Mouse (Mus musculus) liver, adult 2 months (tissue): ENCODE measurements at regions not wholly inside any gene's neighbourhood (a gene's known extent, or its start where the extent isn't known, plus 50 kb on each side); places are given as distances from the start of the nearest gene placed in this dataset.
"Not testable (repeated sequence)": the region's sequence is repeated elsewhere in the genome, so short reads cannot be mapped to it uniquely, and the experiment has no call there.

Experiments
- DNase-seq: peaks from one replicate; pipeline ENCODE4 v3.0.0-alpha.2; 2011; ENCODE audit warnings: low read depth, low spot score; ENCODE audit errors: extremely low read depth
- H3K27ac ChIP-seq: fragments of 200-500 bp; replicated peaks from 2 replicates; pipeline ENCODE4 v1.5.1; 2012; ENCODE audit warnings: low read depth, mild to moderate bottlenecking, control low read depth, inconsistent platforms, low read length; ENCODE audit not compliant: insufficient read depth
- H3K27me3 ChIP-seq: fragments of 200-500 bp; 2 replicates; pipeline ENCODE4 v1.6.1; 2012; ENCODE audit warnings: mild to moderate bottlenecking, moderate library complexity, low read length, inconsistent platforms; ENCODE audit not compliant: control insufficient read depth, insufficient read depth
- H3K36me3 ChIP-seq: fragments of 200-500 bp; 2 replicates; pipeline ENCODE4 v1.6.1; 2012; ENCODE audit warnings: low read length, inconsistent platforms; ENCODE audit not compliant: control insufficient read depth, insufficient read depth
- H3K4me1 ChIP-seq: fragments of 200-500 bp; 2 replicates; pipeline ENCODE4 v1.6.1; 2011; ENCODE audit warnings: low read length; ENCODE audit not compliant: control insufficient read depth, insufficient read depth
- H3K4me3 ChIP-seq: fragments of 200-500 bp; 2 replicates; pipeline ENCODE4 v1.5.1; 2011; ENCODE audit warnings: low read depth, mild to moderate bottlenecking, control low read depth, low read length, moderate library complexity; ENCODE audit not compliant: insufficient read depth
- H3K79me2 ChIP-seq: fragments of 200-500 bp; 2 replicates; pipeline ENCODE4 v1.6.1; 2012; ENCODE audit warnings: inconsistent platforms, mild to moderate bottlenecking, low read length, moderate library complexity; ENCODE audit not compliant: control insufficient read depth, insufficient read depth
- H3K9ac ChIP-seq: fragments of 200-500 bp; 2 replicates; pipeline ENCODE4 v1.6.1; 2012; ENCODE audit warnings: low read depth, mild to moderate bottlenecking, control low read depth, inconsistent platforms, low read length
- CTCF ChIP-seq: fragments of 200-500 bp; IDR thresholded peaks from 2 replicates; pipeline ENCODE4 v1.5.1; 2011; ENCODE audit warnings: low read depth, low read length, control low read depth
- POLR2A ChIP-seq: fragments of 200-500 bp; IDR thresholded peaks from 2 replicates; pipeline ENCODE4 v1.6.1; 2011; ENCODE audit warnings: low read length, control low read depth; ENCODE audit not compliant: insufficient read depth; ENCODE audit errors: extremely low read depth
- WGBS: fragments of 180-500 bp; shearing (Covaris S2); methylation state at CpG from one replicate; pipeline ENCODE4 v1.1.7; 2018; 5-methylcytosine and 5-hydroxymethylcytosine counted together

- WGBS = 62% methylated on average over 4 of the region's 4 CpGs
- Histone ChIP-seq H3K4me3 (no peak overlapping the region), H3K27ac (no peak overlapping the region), H3K9ac (no peak overlapping the region), H3K4me1 (no peaks in the 10 kb centered on the region), H3K36me3 (no peaks in the 10 kb centered on the region), H3K79me2 (no peaks in the 10 kb centered on the region), H3K27me3 (no peaks in the 10 kb centered on the region)
- no peak for DNase-seq
- no peak for TF ChIP-seq POLR2A
- TF ChIP-seq CTCF = no peak
These were observed 564.9 kb downstream of the Rpia start for GRCm38 (mm10) chr6:70227166-70227565.

DNA sequence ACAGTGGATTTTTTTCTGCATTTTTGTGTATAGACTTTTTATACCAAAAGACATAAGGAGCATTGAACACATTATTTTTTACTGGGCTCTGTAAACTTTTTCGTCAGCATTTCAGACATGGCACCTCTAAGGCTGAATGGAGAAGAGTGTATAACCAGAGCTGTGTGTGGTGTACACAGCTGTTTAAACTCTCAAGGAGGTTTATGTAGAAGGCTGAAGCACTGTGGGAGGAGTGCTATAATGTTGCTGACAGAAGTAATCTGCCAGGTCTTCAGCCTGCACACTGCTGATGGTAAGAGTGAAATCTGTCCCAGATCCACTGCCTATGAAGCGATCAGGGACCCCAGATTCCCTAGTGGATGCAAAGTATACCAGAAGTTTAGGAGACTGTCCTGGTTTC lies 575.4 kb downstream of the Rpia start:
- not testable (repeated sequence) for H3K79me2 ChIP-seq, H3K27me3 ChIP-seq, H3K4me1 ChIP-seq, H3K36me3 ChIP-seq, H3K27ac ChIP-seq, DNase-seq, H3K4me3 ChIP-seq, H3K9ac ChIP-seq
- WGBS = 63% methylated on average over 2 of the region's 2 CpGs

DNA sequence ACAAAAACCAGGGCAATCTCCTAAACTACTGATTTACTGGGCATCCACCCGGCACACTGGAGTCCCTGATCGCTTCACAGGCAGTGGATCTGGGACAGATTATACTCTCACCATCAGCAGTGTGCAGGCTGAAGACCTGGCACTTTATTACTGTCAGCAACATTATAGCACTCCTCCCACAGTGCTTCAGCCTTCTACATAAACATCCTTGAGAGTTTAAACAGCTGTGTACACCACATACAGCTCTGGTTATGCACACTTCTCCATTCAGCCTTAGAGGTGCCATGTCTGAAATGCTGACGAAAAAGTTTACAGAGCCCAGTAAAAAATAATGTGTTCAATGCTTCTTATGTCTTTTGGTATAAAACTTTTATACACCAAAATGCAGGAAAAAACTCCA lies 576.3 kb downstream of the Rpia start:
- WGBS = 74% methylated on average over 3 of the region's 3 CpGs
- not testable (repeated sequence) for H3K79me2 ChIP-seq, H3K4me1 ChIP-seq, DNase-seq, H3K27me3 ChIP-seq, H3K4me3 ChIP-seq, H3K9ac ChIP-seq, H3K36me3 ChIP-seq, H3K27ac ChIP-seq
